Mouse (Mus musculus) stomach, embryonic 16.5 days (tissue): ENCODE results near the gene Cyb561d1. TPM values are rescaled to one million over a fixed set of nuclear protein-coding genes. Genes with fewer than 3 reads are reported as not detected.

Experiments used
- ATAC-seq: fragments of 200-750 bp; cut with Nextera tagmentation; 2 replicates; pipeline ENCODE4 v1.8.0; 2017; ENCODE audit warnings: moderate number of reproducible peaks, moderate TSS enrichment; ENCODE audit not compliant: insufficient read depth, low FRiP score
- H3K27ac ChIP-seq: fragments of 300-500 bp; sonication (generic); 2 replicates; pipeline ENCODE4 v1.5.1; 2014; ENCODE audit warnings: low read length
- H3K27me3 ChIP-seq: fragments of 300-500 bp; sonication (generic); 2 replicates; pipeline ENCODE4 v1.6.1; 2014; ENCODE audit warnings: low read length, control low read depth, mixed read lengths; ENCODE audit not compliant: control insufficient read depth, insufficient read depth
- H3K36me3 ChIP-seq: fragments of 300-500 bp; sonication (generic); 2 replicates; pipeline ENCODE4 v1.6.1; 2014; ENCODE audit warnings: low read length; ENCODE audit not compliant: control insufficient read depth, insufficient read depth
- H3K4me1 ChIP-seq: fragments of 300-500 bp; sonication (generic); 2 replicates; pipeline ENCODE4 v1.6.1; 2014; ENCODE audit warnings: low read length, control low read depth, mixed read lengths; ENCODE audit not compliant: control insufficient read depth, insufficient read depth
- H3K4me2 ChIP-seq: fragments of 300-500 bp; sonication (generic); 2 replicates; pipeline ENCODE4 v1.6.1; 2014; ENCODE audit warnings: low read depth, low read length, mixed read lengths
- H3K4me3 ChIP-seq: fragments of 300-500 bp; sonication (generic); replicated peaks from 2 replicates; pipeline ENCODE4 v1.5.1; 2014; ENCODE audit warnings: mild to moderate bottlenecking, low read length
- H3K9ac ChIP-seq: fragments of 300-500 bp; sonication (generic); 2 replicates; pipeline ENCODE4 v1.6.1; 2014; ENCODE audit warnings: low read length
- H3K9me3 ChIP-seq: fragments of 300-500 bp; sonication (generic); replicated peaks from 2 replicates; pipeline ENCODE4 v1.6.1; 2016; ENCODE audit warnings: low read length, control low read depth; ENCODE audit not compliant: control insufficient read depth
- WGBS: fragments of 180-500 bp; shearing (Covaris S2); extraction: QIAGEN DNeasy Blood & Tissue Kit; methylation state at CpG from one replicate; pipeline ENCODE4 v1.1.7; 2014; 5-methylcytosine and 5-hydroxymethylcytosine counted together
- polyA plus RNA-seq: library from polyadenylated mRNA; unstranded; fragments of >200 nt; fragmentation: Nextera tagmentation; extraction: Ambion mirVana; gene quantifications from 2 replicates; pipeline ENCODE4 v1.2.1, GENCODE M21; 2015

Gene Cyb561d1
- polyA plus RNA-seq, 1 experiment from 2014 or later: 4.3 TPM

DNA sequence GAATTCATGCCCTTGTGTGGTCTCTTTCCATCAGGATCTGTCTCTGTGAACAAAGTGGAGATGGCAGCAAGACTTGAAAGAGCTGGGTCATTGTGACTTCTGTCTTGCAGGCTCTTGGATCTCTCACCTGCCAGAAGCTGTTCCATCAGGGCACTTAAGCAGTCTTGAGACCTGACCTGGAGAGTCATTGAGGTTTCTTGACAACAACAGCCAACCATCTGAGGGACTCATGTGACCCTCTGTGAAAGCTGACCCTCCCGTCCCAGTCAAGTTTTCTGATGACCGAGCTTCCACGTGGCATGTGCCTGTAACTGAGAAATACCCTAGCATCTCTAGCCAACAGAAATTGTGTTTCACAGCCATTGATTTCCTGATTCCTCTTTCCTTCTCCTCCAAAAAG is 16.3 kb downstream of the Cyb561d1 start:
- 85% methylated on average over 3 of the region's 3 CpGs for WGBS
- Histone ChIP-seq H3K27me3 (no peaks in the 10 kb centered on the region), H3K27ac (no peak overlapping the region), H3K9me3 (no peaks in the 10 kb centered on the region), H3K4me2 (no peak overlapping the region), H3K9ac (no peak overlapping the region), H3K4me1 (peaks cover 4% of the 10 kb centered on the region), H3K36me3 (no peaks in the 10 kb centered on the region), H3K4me3 (no peak overlapping the region)
- ATAC-seq: no peak

DNA sequence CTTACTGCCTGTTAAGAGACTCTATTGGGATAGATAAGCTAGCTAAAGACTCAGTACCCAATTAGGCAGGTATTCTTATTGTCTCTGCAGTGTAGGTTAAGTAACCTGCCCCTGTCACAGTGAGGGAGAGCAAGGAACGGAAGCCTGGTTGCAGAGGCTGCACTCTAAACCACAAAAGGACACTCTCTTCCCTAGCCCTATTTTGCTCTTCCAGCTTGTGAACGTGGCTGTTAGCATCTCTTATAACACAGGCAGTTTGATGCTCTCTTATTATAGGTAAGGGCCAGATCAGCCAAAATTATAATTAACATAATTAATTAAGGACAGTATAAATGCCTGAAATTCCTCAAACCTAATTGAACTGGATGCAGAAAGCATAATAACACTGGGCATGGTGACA is 20.5 kb downstream of the Cyb561d1 start:
- WGBS: 50% methylated on average over 2 of the region's 2 CpGs
- no peak overlapping the region for H3K4me3 ChIP-seq
- peaks cover 9% of the 10 kb centered on the region; the same call in 1 of the 2 replicates for H3K4me1 ChIP-seq

DNA sequence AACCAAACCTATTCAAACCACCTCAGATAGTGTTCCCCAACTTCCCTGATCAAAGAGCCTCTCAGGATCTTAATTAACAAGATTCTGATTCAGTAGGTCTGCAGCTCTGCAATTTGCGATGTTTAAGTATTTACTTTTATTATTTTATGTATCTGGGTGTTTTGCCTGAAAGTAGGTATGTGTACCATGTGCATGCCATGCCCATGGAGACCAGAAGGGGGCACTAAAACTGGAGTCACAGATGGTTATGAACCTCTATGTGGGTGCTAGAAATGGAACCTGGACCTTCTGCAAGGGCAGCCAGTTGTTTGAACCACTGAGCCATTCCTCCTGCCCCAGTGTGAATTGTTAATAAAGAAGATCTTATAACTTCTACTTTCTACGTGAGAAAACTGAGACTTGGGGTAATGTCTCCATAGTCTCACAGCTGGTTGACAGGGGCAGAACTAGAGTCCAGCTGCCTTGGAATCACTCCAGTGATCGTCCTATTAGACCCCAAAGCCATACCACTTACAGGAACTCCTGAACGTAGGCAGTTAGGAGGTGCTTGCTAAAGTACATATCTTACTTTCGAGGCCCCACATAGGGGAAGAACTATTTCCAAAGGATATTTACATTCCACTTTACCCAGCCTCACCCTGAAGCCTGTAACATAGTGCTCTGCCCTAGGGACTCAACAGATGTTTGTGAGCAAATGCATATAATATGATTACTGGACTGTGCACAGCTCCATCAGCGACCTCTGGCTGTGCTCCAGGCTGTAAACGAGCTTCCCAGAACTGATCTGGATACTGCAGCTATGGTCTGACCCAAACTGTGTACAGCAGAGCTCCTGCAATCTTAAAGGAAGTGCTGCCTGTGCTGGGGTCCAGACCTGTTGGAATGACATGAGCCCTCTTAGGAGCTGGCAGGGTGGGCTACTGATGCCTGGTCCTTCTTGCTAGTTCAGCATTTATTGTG is 22.0 kb downstream of the Cyb561d1 start:
- Histone ChIP-seq H3K9ac (no peak overlapping the region), H3K27me3 (no peaks in the 10 kb centered on the region), H3K27ac (peak overlapping the region; percentile 38; the same call in 1 of the 2 replicates), H3K4me3 (no peak overlapping the region), H3K4me2 (no peak overlapping the region), H3K4me1 (peaks cover 9% of the 10 kb centered on the region; the same call in 1 of the 2 replicates), H3K36me3 (no peaks in the 10 kb centered on the region), H3K9me3 (no peaks in the 10 kb centered on the region)
- peak; percentile 84 for ATAC-seq
- 42% methylated on average over 7 of the region's 7 CpGs for WGBS

More for the DNA sequence above, 20.5 kb downstream of the Cyb561d1 start:
- no peak overlapping the region for H3K4me2 ChIP-seq
- H3K9ac ChIP-seq: no peak overlapping the region
- H3K9me3 ChIP-seq: no peaks in the 10 kb centered on the region
- H3K27me3 ChIP-seq: no peaks in the 10 kb centered on the region
- no peaks in the 10 kb centered on the region for H3K36me3 ChIP-seq
- ATAC-seq: no peak
- no peak overlapping the region for H3K27ac ChIP-seq

- Histone ChIP-seq H3K4me2 (peak overlapping the region; percentile 7; the same call in 1 of the 2 replicates), H3K9me3 (no peaks in the 10 kb centered on the region), H3K36me3 (no peaks in the 10 kb centered on the region), H3K27ac (peak overlapping the region; percentile 42; the same call in 1 of the 2 replicates), H3K27me3 (no peaks in the 10 kb centered on the region), H3K4me3 (no peak overlapping the region), H3K4me1 (peaks cover 9% of the 10 kb centered on the region; the same call in 1 of the 2 replicates), H3K9ac (peak overlapping the region; percentile 31; the same call in 1 of the 2 replicates)
- peak; percentile 69 for ATAC-seq
- WGBS: 32% methylated on average over 13 of the region's 14 CpGs
Observed at GRCm38 (mm10) chr3:108174672-108175531, 26.1 kb downstream of the Cyb561d1 start.

DNA sequence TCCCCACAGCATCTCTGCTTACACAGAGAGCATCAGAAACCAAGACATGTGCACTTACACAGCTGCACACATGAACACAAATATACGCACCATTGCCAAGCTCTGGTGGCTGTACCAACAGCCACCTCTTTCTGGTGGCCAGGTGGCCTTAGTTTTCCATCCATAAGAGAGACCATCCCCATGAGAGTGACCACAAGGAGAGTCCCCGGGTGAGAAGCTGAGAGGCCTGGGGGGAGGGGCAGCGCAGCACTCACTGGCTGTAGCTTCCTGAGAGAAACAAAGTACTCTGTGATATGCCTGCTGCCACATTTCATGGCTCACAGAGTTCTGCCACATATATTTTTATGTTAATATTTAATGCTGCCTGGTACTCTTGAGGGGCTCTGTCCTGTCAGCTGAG is 31.8 kb downstream of the Cyb561d1 start:
- Histone ChIP-seq H3K9me3 (no peaks in the 10 kb centered on the region), H3K4me3 (no peak overlapping the region), H3K9ac (no peak overlapping the region), H3K36me3 (no peaks in the 10 kb centered on the region), H3K4me1 (peaks cover 16% of the 10 kb centered on the region), H3K27ac (no peak overlapping the region), H3K4me2 (no peak overlapping the region), H3K27me3 (no peaks in the 10 kb centered on the region)
- WGBS: 53% methylated on average over 3 of the region's 3 CpGs
- ATAC-seq: no peak

- Histone ChIP-seq H3K4me2 (no peak overlapping the region), H3K9ac (no peak overlapping the region), H3K4me1 (peaks cover 16% of the 10 kb centered on the region), H3K27me3 (no peaks in the 10 kb centered on the region), H3K27ac (no peak overlapping the region; the same call in 1 of the 2 replicates), H3K9me3 (no peaks in the 10 kb centered on the region), H3K36me3 (no peaks in the 10 kb centered on the region), H3K4me3 (no peak overlapping the region)
- ATAC-seq: no peak
- WGBS: 48% methylated on average over 14 of the region's 14 CpGs
Observed at GRCm38 (mm10) chr3:108167499-108167898, 33.5 kb downstream of the Cyb561d1 start.

GRCm38 (mm10) chr3:108166486-108167211 is 34.4 kb downstream of the Cyb561d1 start:
- H3K4me2 ChIP-seq: no peak overlapping the region
- H3K36me3 ChIP-seq: no peaks in the 10 kb centered on the region
- peak overlapping the region; percentile 37; the same call in 1 of the 2 replicates for H3K27ac ChIP-seq
- no peak overlapping the region; the same call in 1 of the 2 replicates for H3K9ac ChIP-seq
- H3K4me1 ChIP-seq: peaks cover 16% of the 10 kb centered on the region
- no peak overlapping the region for H3K4me3 ChIP-seq
- H3K9me3 ChIP-seq: no peaks in the 10 kb centered on the region
- no peaks in the 10 kb centered on the region for H3K27me3 ChIP-seq
- ATAC-seq: peak; percentile 57; the same call in 1 of the 2 replicates
- WGBS: 26% methylated on average over 9 of the region's 11 CpGs

- peak overlapping the region; percentile 44; the same call in 1 of the 2 replicates for H3K9ac ChIP-seq
- peak; percentile 15; the same call in 1 of the 2 replicates for ATAC-seq
Observed at GRCm38 (mm10) chr3:108165532-108166315, 35.3 kb downstream of the Cyb561d1 start.

More at GRCm38 (mm10) chr3:108165532-108166315, 35.3 kb downstream of the Cyb561d1 start:
- H3K4me1 ChIP-seq: peaks cover 16% of the 10 kb centered on the region
- no peak overlapping the region; the same call in 1 of the 2 replicates for H3K27ac ChIP-seq
- no peak overlapping the region for H3K4me2 ChIP-seq
- 47% methylated on average over 10 of the region's 10 CpGs for WGBS
- no peaks in the 10 kb centered on the region for H3K27me3 ChIP-seq
- H3K9me3 ChIP-seq: no peaks in the 10 kb centered on the region
- no peak overlapping the region for H3K4me3 ChIP-seq
- H3K36me3 ChIP-seq: no peaks in the 10 kb centered on the region
